In genomic region chr10:99584855-99585254, GRCm38 (mm10) we compare ENCODE assay signal across 24 mouse cellular contexts.
"Had no signal": no experiment of that assay in that cellular context is flagged by ENCODE, and none has a peak within 500 bp of the region (broad histone marks: within the 10 kb centered on the region; RNA-seq: fewer than 3 reads in every experiment).

No protein-coding gene starts in this region.

- ATAC-seq: liver, postnatal 0 days; lung, postnatal 0 days; midbrain, embryonic 13.5 days; midbrain, embryonic 16.5 days had no signal

- H3K9me3 ChIP-seq: kidney, embryonic 15.5 days; limb, embryonic 12.5 days; limb, embryonic 15.5 days; megakaryocyte, embryonic 14.5 days; midbrain, embryonic 10.5 days; midbrain, embryonic 13.5 days; neural tube, embryonic 12.5 days; neural tube, embryonic 15.5 days; stomach, embryonic 15.5 days had no signal

- H3K9ac ChIP-seq: kidney, embryonic 15.5 days; limb, embryonic 12.5 days; limb, embryonic 15.5 days; liver, embryonic 14.5 days; liver, postnatal 0 days; lung, embryonic 14.5 days; midbrain, embryonic 13.5 days; neural tube, embryonic 12.5 days; neural tube, embryonic 15.5 days; stomach, embryonic 15.5 days had no signal

- H3K27ac ChIP-seq: kidney, embryonic 15.5 days; limb, embryonic 12.5 days; limb, embryonic 15.5 days; liver, embryonic 14.5 days; midbrain, embryonic 10.5 days; midbrain, embryonic 13.5 days; neural tube, embryonic 12.5 days; neural tube, embryonic 15.5 days; stomach, embryonic 15.5 days had no signal

- H3K4me1 ChIP-seq: limb, embryonic 15.5 days; megakaryocyte, embryonic 14.5 days; midbrain, embryonic 13.5 days; neural tube, embryonic 12.5 days; neural tube, embryonic 15.5 days; stomach, embryonic 15.5 days had no signal

- H3K36me3 ChIP-seq: kidney, embryonic 15.5 days; limb, embryonic 12.5 days; limb, embryonic 15.5 days; midbrain, embryonic 10.5 days; midbrain, embryonic 13.5 days; neural tube, embryonic 12.5 days; neural tube, embryonic 15.5 days; stomach, embryonic 15.5 days had no signal

- DNase-seq: kidney, adult 8-10 months; kidney, postnatal 10 days; kidney, postnatal 36 days; left cerebral cortex, postnatal 4 days; liver, postnatal 0 days; lung, embryonic 14.5 days; lung, postnatal 4 days; retina, postnatal 1 day; right cerebral cortex, postnatal 25 days; spleen, adult 18-20 months; thymus, postnatal 4 days had no signal

- H3K27me3 ChIP-seq: kidney, embryonic 15.5 days; limb, embryonic 12.5 days; limb, embryonic 15.5 days; megakaryocyte, embryonic 14.5 days; midbrain, embryonic 13.5 days; neural tube, embryonic 12.5 days; neural tube, embryonic 15.5 days; stomach, embryonic 15.5 days had no signal

- H3K4me3 ChIP-seq: kidney, embryonic 15.5 days; limb, embryonic 12.5 days; limb, embryonic 15.5 days; megakaryocyte, embryonic 14.5 days; midbrain, embryonic 10.5 days; midbrain, embryonic 13.5 days; neural tube, embryonic 12.5 days; neural tube, embryonic 15.5 days; stomach, embryonic 15.5 days had no signal

- H3K4me2 ChIP-seq: kidney, embryonic 15.5 days; limb, embryonic 12.5 days; limb, embryonic 15.5 days; liver, embryonic 11.5 days; lung, embryonic 14.5 days; midbrain, embryonic 13.5 days; neural tube, embryonic 12.5 days; neural tube, embryonic 15.5 days; stomach, embryonic 15.5 days had no signal
